Mouse (Mus musculus) MEL (cell line): Measurements from ENCODE around the gene Clk2. TPM values are rescaled to one million over a fixed set of nuclear protein-coding genes. Genes with fewer than 3 reads are reported as not detected.

Experiments
- DNase-seq: peaks from one replicate; pipeline ENCODE4 v3.0.0; 2011; ENCODE audit warnings: low read depth, low spot score
- H3K27ac ChIP-seq: 2 replicates; pipeline ENCODE4 v1.5.1; 2012; ENCODE audit warnings: low read depth, mild to moderate bottlenecking, control low read depth, low read length, moderate library complexity; ENCODE audit not compliant: control insufficient read depth
- H3K27me3 ChIP-seq, 2 experiments: fragments of 150-350 bp in 1 of 2; sonication (generic) in 1 of 2; 2 replicates each; pipeline ENCODE4 v1.6.1; 2012; ENCODE audit warnings: low read length in 2 of 2, mild to moderate bottlenecking in 2 of 2, improper control_type of control experiment in 1 of 2, moderate library complexity in 1 of 2; ENCODE audit not compliant: insufficient read depth in 2 of 2, control insufficient read depth in 1 of 2
- H3K36me3 ChIP-seq, 2 experiments: 2 replicates each; pipeline ENCODE4 v1.6.1; 2012 to 2014; ENCODE audit warnings: low read length in 2 of 2, improper control_type of control experiment in 1 of 2, inconsistent platforms in 1 of 2, mild to moderate bottlenecking in 1 of 2; ENCODE audit not compliant: insufficient read depth in 2 of 2, control insufficient read depth in 1 of 2
- H3K4me1 ChIP-seq, 2 experiments: fragments of 150-350 bp in 1 of 2; sonication (generic) in 1 of 2; 2 replicates each; pipeline ENCODE4 v1.6.1; 2012; ENCODE audit warnings: low read length in 2 of 2, improper control_type of control experiment in 1 of 2, mild to moderate bottlenecking in 1 of 2; ENCODE audit not compliant: insufficient read depth in 2 of 2, control insufficient read depth in 1 of 2
- H3K4me3 ChIP-seq, 2 experiments: fragments of 150-350 bp in 1 of 2; sonication (generic) in 1 of 2; 2 replicates each; pipeline ENCODE4 v1.5.1; 2012; ENCODE audit warnings: low read depth in 2 of 2, low read length in 2 of 2, mild to moderate bottlenecking in 2 of 2, moderate library complexity in 2 of 2, control low read depth in 1 of 2, improper control_type of control experiment in 1 of 2; ENCODE audit not compliant: control insufficient read depth in 1 of 2, insufficient read depth in 1 of 2
- H3K79me2 ChIP-seq: 2 replicates; pipeline ENCODE4 v1.6.1; 2012; ENCODE audit warnings: mild to moderate bottlenecking, low read length, moderate library complexity; ENCODE audit not compliant: control insufficient read depth, poor library complexity, insufficient read depth
- H3K9ac ChIP-seq: 2 replicates; pipeline ENCODE4 v1.6.1; 2012; ENCODE audit warnings: low read depth, mild to moderate bottlenecking, control low read depth, low read length, moderate library complexity; ENCODE audit not compliant: control insufficient read depth, poor library complexity, severe bottlenecking
- H3K9me3 ChIP-seq: fragments of 150-350 bp; sonication (generic); replicated peaks from 2 replicates; pipeline ENCODE4 v1.6.1; 2012; ENCODE audit warnings: mild to moderate bottlenecking, low read length, improper control_type of control experiment, moderate library complexity; ENCODE audit not compliant: insufficient read depth
- BHLHE40 ChIP-seq: IDR thresholded peaks from 2 replicates; pipeline ENCODE4 v1.6.1; 2012; ENCODE audit warnings: low read depth, mild to moderate bottlenecking, inconsistent platforms, low read length, improper control_type of control experiment, borderline replicate concordance
- CHD1 ChIP-seq: IDR thresholded peaks from 2 replicates; pipeline ENCODE4 v1.6.1; 2012; ENCODE audit warnings: low read depth, mild to moderate bottlenecking, inconsistent platforms, low read length, improper control_type of control experiment
- CHD2 ChIP-seq: IDR thresholded peaks from 2 replicates; pipeline ENCODE4 v1.6.1; 2011; ENCODE audit warnings: low read length, improper control_type of control experiment
- CTCF ChIP-seq, 3 experiments: IDR thresholded peaks in 2 of 3; conservative IDR thresholded peaks in 1 of 3; 2 replicates each; pipeline ENCODE4 v1.5.1; 2011 to 2012; ENCODE audit warnings: low read length in 3 of 3, low read depth in 2 of 3, mild to moderate bottlenecking in 2 of 3, improper control_type of control experiment in 1 of 3, inconsistent platforms in 1 of 3, mixed read lengths in 1 of 3, moderate library complexity in 1 of 3; ENCODE audit not compliant: control insufficient read depth in 1 of 3, insufficient read depth in 1 of 3, poor library complexity in 1 of 3, severe bottlenecking in 1 of 3
- ELF1 ChIP-seq: IDR thresholded peaks from 2 replicates; pipeline ENCODE4 v1.6.1; 2014; ENCODE audit warnings: low read depth, mild to moderate bottlenecking, inconsistent platforms, low read length, improper control_type of control experiment, moderate library complexity
- ETS1 ChIP-seq: IDR thresholded peaks from 2 replicates; pipeline ENCODE4 v1.6.1; 2012; ENCODE audit warnings: low read depth, mild to moderate bottlenecking, inconsistent platforms, low read length, improper control_type of control experiment, moderate library complexity
- GABPA ChIP-seq: IDR thresholded peaks from 2 replicates; pipeline ENCODE4 v1.6.1; 2012; ENCODE audit warnings: low read depth, mild to moderate bottlenecking, inconsistent platforms, low read length, improper control_type of control experiment, moderate library complexity
- HCFC1 ChIP-seq: IDR thresholded peaks from 2 replicates; pipeline ENCODE4 v1.6.1; 2012; ENCODE audit warnings: low read depth, mild to moderate bottlenecking, inconsistent platforms, low read length, improper control_type of control experiment, moderate library complexity
- JUND ChIP-seq: IDR thresholded peaks from 2 replicates; pipeline ENCODE4 v1.6.1; 2011; ENCODE audit warnings: low read depth, mild to moderate bottlenecking, improper control_type of control experiment, low read length
- KAT2A ChIP-seq: conservative IDR thresholded peaks from 2 replicates; pipeline ENCODE4 v1.6.1; 2012; ENCODE audit warnings: low read depth, low read length, improper control_type of control experiment, inconsistent platforms
- MAFK ChIP-seq: IDR thresholded peaks from 2 replicates; pipeline ENCODE4 v1.6.1; 2011; ENCODE audit warnings: low read depth, mild to moderate bottlenecking, low read length, improper control_type of control experiment, borderline replicate concordance
- MAX ChIP-seq: IDR thresholded peaks from 2 replicates; pipeline ENCODE4 v1.6.1; 2011; ENCODE audit warnings: low read length, improper control_type of control experiment
- MAZ ChIP-seq: IDR thresholded peaks from 2 replicates; pipeline ENCODE4 v1.6.1; 2012; ENCODE audit warnings: low read depth, mild to moderate bottlenecking, inconsistent platforms, low read length, improper control_type of control experiment
- MXI1 ChIP-seq: IDR thresholded peaks from 2 replicates; pipeline ENCODE4 v1.6.1; 2011; ENCODE audit warnings: mild to moderate bottlenecking, low read depth, low read length, improper control_type of control experiment
- MYB ChIP-seq: IDR thresholded peaks from 2 replicates; pipeline ENCODE4 v1.6.1; 2011; ENCODE audit warnings: mild to moderate bottlenecking, low read depth, low read length, improper control_type of control experiment
- MYC ChIP-seq: IDR thresholded peaks from 2 replicates; pipeline ENCODE4 v1.6.1; 2011; ENCODE audit warnings: low read depth, mild to moderate bottlenecking, low read length, improper control_type of control experiment, moderate library complexity
- NELFE ChIP-seq: IDR thresholded peaks from 2 replicates; pipeline ENCODE4 v1.6.1; 2011; ENCODE audit warnings: low read depth, low read length, improper control_type of control experiment
- NRF1 ChIP-seq: IDR thresholded peaks from 2 replicates; pipeline ENCODE4 v1.6.1; 2014; ENCODE audit warnings: low read depth, mild to moderate bottlenecking, inconsistent platforms, low read length, improper control_type of control experiment, moderate library complexity; ENCODE audit not compliant: poor library complexity, insufficient read depth, severe bottlenecking
- POLR2A ChIP-seq, 2 experiments: IDR thresholded peaks; 2 replicates each; pipeline ENCODE4 v1.6.1; 2011 to 2012; ENCODE audit warnings: low read length in 2 of 2, mild to moderate bottlenecking in 2 of 2, control low read depth in 1 of 2, improper control_type of control experiment in 1 of 2, low read depth in 1 of 2, moderate library complexity in 1 of 2; ENCODE audit not compliant: control insufficient read depth in 1 of 2, insufficient read depth in 1 of 2, poor library complexity in 1 of 2
- POLR2AphosphoS5 ChIP-seq: IDR thresholded peaks from 2 replicates; pipeline ENCODE4 v1.6.1; 2012; ENCODE audit warnings: low read depth, borderline replicate concordance, mild to moderate bottlenecking, inconsistent platforms, low read length, moderate library complexity, mixed read lengths
- RAD21 ChIP-seq: IDR thresholded peaks from 2 replicates; pipeline ENCODE4 v1.6.1; 2011; ENCODE audit warnings: mild to moderate bottlenecking, low read depth, low read length, improper control_type of control experiment
- RCOR1 ChIP-seq: IDR thresholded peaks from 2 replicates; pipeline ENCODE4 v1.6.1; 2012; ENCODE audit warnings: low read depth, mild to moderate bottlenecking, inconsistent platforms, low read length, improper control_type of control experiment
- SIN3A ChIP-seq: IDR thresholded peaks from 2 replicates; pipeline ENCODE4 v1.6.1; 2012; ENCODE audit warnings: low read length, improper control_type of control experiment, inconsistent platforms
- SMC3 ChIP-seq: IDR thresholded peaks from 2 replicates; pipeline ENCODE4 v1.6.1; 2011; ENCODE audit warnings: low read depth, low read length, improper control_type of control experiment
- TAL1 ChIP-seq: IDR thresholded peaks from 2 replicates; pipeline ENCODE4 v1.6.1; 2012; ENCODE audit warnings: mild to moderate bottlenecking, inconsistent platforms, low read length, moderate library complexity, mixed read lengths
- TBP ChIP-seq: IDR thresholded peaks from 2 replicates; pipeline ENCODE4 v1.8.0; 2011; ENCODE audit warnings: low read depth, low read length, improper control_type of control experiment
- TCF12 ChIP-seq: IDR thresholded peaks from 2 replicates; pipeline ENCODE4 v1.6.1; 2014; ENCODE audit warnings: low read depth, mild to moderate bottlenecking, inconsistent platforms, low read length, improper control_type of control experiment, moderate library complexity
- UBTF ChIP-seq: IDR thresholded peaks from 2 replicates; pipeline ENCODE4 v1.6.1; 2012; ENCODE audit warnings: low read depth, mild to moderate bottlenecking, inconsistent platforms, low read length, improper control_type of control experiment, moderate library complexity, borderline replicate concordance; ENCODE audit not compliant: insufficient read depth
- USF2 ChIP-seq, 2 experiments: IDR thresholded peaks; 2 replicates each; pipeline ENCODE4 v1.6.1; 2011 to 2012; ENCODE audit warnings: improper control_type of control experiment in 2 of 2, low read length in 2 of 2, borderline replicate concordance in 1 of 2, inconsistent platforms in 1 of 2, low read depth in 1 of 2, mild to moderate bottlenecking in 1 of 2; ENCODE audit not compliant: insufficient read depth in 1 of 2
- ZC3H11A ChIP-seq: IDR thresholded peaks from 2 replicates; pipeline ENCODE4 v1.6.1; 2012; ENCODE audit warnings: low read depth, mild to moderate bottlenecking, inconsistent platforms, low read length, improper control_type of control experiment
- ZKSCAN1 ChIP-seq: IDR thresholded peaks from 2 replicates; pipeline ENCODE4 v1.6.1; 2012; ENCODE audit warnings: low read depth, mild to moderate bottlenecking, inconsistent platforms, low read length, improper control_type of control experiment, moderate library complexity
- ZMIZ1 ChIP-seq: IDR thresholded peaks from 2 replicates; pipeline ENCODE4 v1.6.1; 2012; ENCODE audit warnings: low read depth, mild to moderate bottlenecking, inconsistent platforms, low read length, improper control_type of control experiment, moderate library complexity
- ZNF384 ChIP-seq: IDR thresholded peaks from 2 replicates; pipeline ENCODE4 v1.6.1; 2012; ENCODE audit warnings: low read depth, mild to moderate bottlenecking, inconsistent platforms, low read length, improper control_type of control experiment
- polyA plus RNA-seq, 2 experiments: library from polyadenylated mRNA; stranded (reverse) in 1 of 2; unstranded in 1 of 2; fragments of >175 nt in 1 of 2; fragments of >200 nt in 1 of 2; gene quantifications; 2 replicates each; pipeline versions ENCODE4 v1.2.1 to v1.2.4; 2012; ENCODE audit warnings: low replicate concordance in 2 of 2, low read depth in 1 of 2; ENCODE audit not compliant: insufficient read length in 2 of 2, insufficient read depth in 1 of 2, missing spikeins in 1 of 2
- total RNA-seq: library from RNA; depleted of rRNA; stranded (reverse); fragments of 300-350 nt; gene quantifications from 2 replicates; pipeline ENCODE4 v1.2.3, GENCODE M21; 2012

The Clk2 gene
- total and polyA plus RNA-seq, 3 experiments = 28.2 to 138 (median 83.6) TPM

GRCm38 (mm10) chr3:89164506-89165267 lies at the start of gene Clk2 (continued):
- TF ChIP-seq RAD21 (no peak), JUND (0 out of 2 replicates have a peak, but pooled peaks have one; percentile 56), POLR2A (IDR thresholded peaks at IDR 0.05; ENCODE audit: control insufficient read depth in 1 of 2, insufficient read depth in 1 of 2, low read depth in 1 of 2, low read length in 2 of 2, poor library complexity in 1 of 2) (peak; percentile 85 to 98), TAL1 (no peak), TCF12 (peak; percentile 84)
- TF ChIP-seq, all 39 proteins: peak for 24

GRCm38 (mm10) chr3:89115522-89115921 lies 49.1 kb upstream of the Clk2 start:
- DNase-seq = peak; percentile 87
- Histone ChIP-seq H3K9me3 (no peaks in the 10 kb centered on the region), H3K9ac (no peak overlapping the region), H3K36me3 (peaks cover 0 to 4% of the 10 kb centered on the region in 2 experiments; a peak in 2 of 4 replicates), H3K4me1 (peaks cover 5% of the 10 kb centered on the region in 2 experiments; a peak in 3 of 4 replicates), H3K79me2 (no peaks in the 10 kb centered on the region), H3K27ac (no peak overlapping the region), H3K27me3 (peaks cover 0 to 1% of the 10 kb centered on the region in 2 experiments; a peak in 1 of 4 replicates), H3K4me3 (no peak overlapping the region)
- TF ChIP-seq TBP (no peak), SIN3A (peak; percentile 60), TAL1 (no peak), NRF1 (no peak), UBTF (no peak), MXI1 (peak; percentile 33; the same call in 1 of the 2 replicates), USF2 (IDR thresholded peaks at IDR 0.05; ENCODE audit: borderline replicate concordance in 1 of 2, insufficient read depth in 1 of 2, low read depth in 1 of 2, low read length in 2 of 2) (no peak), POLR2AphosphoS5 (no peak), CHD2 (peak; percentile 12; the same call in 1 of the 2 replicates), ZNF384 (no peak; the same call in 1 of the 2 replicates), MAZ (no peak), KAT2A (no peak), MAFK (no peak), ELF1 (no peak), BHLHE40 (peak; percentile 48; the same call in 1 of the 2 replicates), HCFC1 (0 out of 2 replicates have a peak, but pooled peaks have one; percentile 26), NELFE (no peak), MAX (no peak; the same call in 1 of the 2 replicates), SMC3 (peak; percentile 79), ZMIZ1 (no peak), CTCF (IDR thresholded peaks at IDR 0.05 in 2 of 3, conservative IDR thresholded peaks at IDR 0.05 in 1 of 3; ENCODE audit: control insufficient read depth in 1 of 3, insufficient read depth in 1 of 3, low read depth in 2 of 3, low read length in 3 of 3, poor library complexity in 1 of 3, severe bottlenecking in 1 of 3) (peak; percentile 68 to 84 (median 81)), CHD1 (no peak), ZC3H11A (peak; percentile 83), ZKSCAN1 (no peak), JUND (no peak), ETS1 (no peak), GABPA (no peak), MYC (0 out of 2 replicates have a peak, but pooled peaks have one; percentile 53), RAD21 (peak; percentile 83), MYB (no peak), RCOR1 (no peak)
